Mouse (Mus musculus) heart, embryonic 16.5 days (tissue): Measurements from ENCODE around the gene Ift140. TPM values are rescaled to one million over a fixed set of nuclear protein-coding genes. Genes with fewer than 3 reads are reported as not detected.

ENCODE experiments used
- ATAC-seq: fragments of 200-750 bp; cut with Nextera tagmentation; replicated peaks from 2 replicates; pipeline ENCODE4 v1.8.0; 2017; ENCODE audit warnings: moderate number of reproducible peaks; ENCODE audit not compliant: insufficient read depth, low FRiP score; ENCODE audit errors: extremely low read depth
- H3K27ac ChIP-seq: fragments of 300-500 bp; sonication (generic); 2 replicates; pipeline ENCODE4 v1.5.1; 2014; ENCODE audit warnings: mild to moderate bottlenecking, low read length, control low read depth, moderate library complexity
- H3K27me3 ChIP-seq: fragments of 300-500 bp; sonication (generic); 2 replicates; pipeline ENCODE4 v1.6.1; 2014; ENCODE audit warnings: low read length, mixed read lengths; ENCODE audit not compliant: control insufficient read depth, insufficient read depth
- H3K36me3 ChIP-seq: fragments of 300-500 bp; sonication (generic); 2 replicates; pipeline ENCODE4 v1.6.1; 2014; ENCODE audit not compliant: control insufficient read depth, insufficient read depth
- H3K4me1 ChIP-seq: fragments of 300-500 bp; sonication (generic); 2 replicates; pipeline ENCODE4 v1.6.1; 2014; ENCODE audit warnings: low read length, mixed read lengths; ENCODE audit not compliant: control insufficient read depth, insufficient read depth
- H3K4me2 ChIP-seq: fragments of 300-500 bp; sonication (generic); 2 replicates; pipeline ENCODE4 v1.6.1; 2014; ENCODE audit warnings: low read depth, mild to moderate bottlenecking, control low read depth, low read length
- H3K4me3 ChIP-seq: fragments of 300-500 bp; sonication (generic); 2 replicates; pipeline ENCODE4 v1.5.1; 2014; ENCODE audit warnings: mild to moderate bottlenecking, control low read depth, low read length
- H3K9ac ChIP-seq: fragments of 300-500 bp; sonication (generic); 2 replicates; pipeline ENCODE4 v1.6.1; 2014; ENCODE audit warnings: low read length, control low read depth
- H3K9me3 ChIP-seq: fragments of 300-500 bp; sonication (generic); replicated peaks from 2 replicates; pipeline ENCODE4 v1.6.1; 2016; ENCODE audit warnings: low read length; ENCODE audit not compliant: control insufficient read depth
- WGBS: fragments of 180-500 bp; shearing (Covaris S2); extraction: QIAGEN DNeasy Blood & Tissue Kit; methylation state at CpG from one replicate; pipeline ENCODE4 v1.1.7; 2014; 5-methylcytosine and 5-hydroxymethylcytosine counted together
- polyA plus RNA-seq: library from polyadenylated mRNA; unstranded; fragments of >200 nt; fragmentation: Nextera tagmentation; extraction: Ambion mirVana; gene quantifications from 2 replicates; pipeline ENCODE4 v1.2.1, GENCODE M21; 2015

The Ift140 gene
- polyA plus RNA-seq, 1 experiment from 2014 or later: 11.6 TPM

- Histone ChIP-seq H3K4me2 (no peak within 1 kb of the TSS), H3K36me3 (0 out of 2 replicates have a peak, but pooled peaks cover 3% of the 10 kb centered on the region), H3K27me3 (no peaks in the 10 kb centered on the region), H3K27ac (peak within 1 kb of the TSS; percentile 83), H3K9ac (0 out of 2 replicates have a peak within 1 kb of the TSS, but pooled peaks have one; percentile 13), H3K9me3 (no peaks in the 10 kb centered on the region), H3K4me3 (no peak within 1 kb of the TSS), H3K4me1 (peaks cover 31% of the 10 kb centered on the region)
- ATAC-seq: peak; percentile 78
- WGBS: 14% methylated on average over 7 of the region's 7 CpGs
These were observed 67.6 kb downstream of the Ift140 start, which contains the start of gene Tmem204 for GRCm38 (mm10) chr17:25083444-25083931. Gene Tmem204, minus strand, starts transcription at chr17:25083591.

GRCm38 (mm10) chr17:25084835-25085385, 69.0 kb downstream of the Ift140 start:
- no peak for ATAC-seq
- H3K9me3 ChIP-seq: no peaks in the 10 kb centered on the region
- H3K4me2 ChIP-seq: no peak overlapping the region
- no peaks in the 10 kb centered on the region for H3K27me3 ChIP-seq
- no peak overlapping the region for H3K27ac ChIP-seq
- H3K4me1 ChIP-seq: peaks cover 31% of the 10 kb centered on the region
- H3K4me3 ChIP-seq: no peak overlapping the region
- 0 out of 2 replicates have a peak, but pooled peaks cover 3% of the 10 kb centered on the region for H3K36me3 ChIP-seq
- WGBS: 82% methylated on average over 13 of the region's 13 CpGs
- H3K9ac ChIP-seq: no peak overlapping the region

GRCm38 (mm10) chr17:25086724-25087123, 70.8 kb downstream of the Ift140 start:
- Histone ChIP-seq H3K36me3 (0 out of 2 replicates have a peak, but pooled peaks cover 3% of the 10 kb centered on the region), H3K9ac (no peak overlapping the region), H3K4me1 (peaks cover 26% of the 10 kb centered on the region), H3K27ac (no peak overlapping the region), H3K4me2 (no peak overlapping the region), H3K9me3 (no peaks in the 10 kb centered on the region), H3K27me3 (no peaks in the 10 kb centered on the region), H3K4me3 (no peak overlapping the region)
- ATAC-seq: no peak
- 87% methylated on average over 7 of the region's 7 CpGs for WGBS

GRCm38 (mm10) chr17:25089158-25089557, 73.3 kb downstream of the Ift140 start:
- Histone ChIP-seq H3K27ac (no peak overlapping the region), H3K36me3 (peaks cover 7% of the 10 kb centered on the region; the same call in 1 of the 2 replicates), H3K4me2 (no peak overlapping the region), H3K4me3 (no peak overlapping the region), H3K27me3 (no peaks in the 10 kb centered on the region), H3K4me1 (peaks cover 3% of the 10 kb centered on the region), H3K9ac (no peak overlapping the region), H3K9me3 (no peaks in the 10 kb centered on the region)
- WGBS: 56% methylated on average over 10 of the region's 10 CpGs
- no peak for ATAC-seq

GRCm38 (mm10) chr17:25090450-25090849, 74.6 kb downstream of the Ift140 start:
- ATAC-seq: no peak
- peaks cover 7% of the 10 kb centered on the region; the same call in 1 of the 2 replicates for H3K36me3 ChIP-seq
- no peak overlapping the region for H3K9ac ChIP-seq
- no peak overlapping the region for H3K4me2 ChIP-seq
- H3K9me3 ChIP-seq: no peaks in the 10 kb centered on the region
- H3K4me1 ChIP-seq: no peaks in the 10 kb centered on the region
- 87% methylated on average over 10 of the region's 10 CpGs for WGBS
- no peaks in the 10 kb centered on the region for H3K27me3 ChIP-seq
- H3K27ac ChIP-seq: no peak overlapping the region
- no peak overlapping the region for H3K4me3 ChIP-seq

GRCm38 (mm10) chr17:25096221-25096620, 80.3 kb downstream of the Ift140 start:
- no peaks in the 10 kb centered on the region for H3K9me3 ChIP-seq
- 85% methylated on average over 2 of the region's 2 CpGs for WGBS
- no peaks in the 10 kb centered on the region for H3K4me1 ChIP-seq
- H3K36me3 ChIP-seq: peaks cover 25% of the 10 kb centered on the region
- no peak overlapping the region for H3K4me3 ChIP-seq
- H3K27ac ChIP-seq: no peak overlapping the region
- ATAC-seq: no peak
- H3K27me3 ChIP-seq: no peaks in the 10 kb centered on the region
- H3K9ac ChIP-seq: no peak overlapping the region
- no peak overlapping the region for H3K4me2 ChIP-seq

- no peak for ATAC-seq
- Histone ChIP-seq H3K4me2 (no peak overlapping the region), H3K36me3 (peaks cover 55% of the 10 kb centered on the region), H3K9me3 (no peaks in the 10 kb centered on the region), H3K4me1 (no peaks in the 10 kb centered on the region), H3K9ac (no peak overlapping the region), H3K27me3 (no peaks in the 10 kb centered on the region), H3K27ac (no peak overlapping the region), H3K4me3 (no peak overlapping the region)
- WGBS: 87% methylated on average over 6 of the region's 6 CpGs
These were observed 84.2 kb downstream of the Ift140 start for GRCm38 (mm10) chr17:25100052-25100451.

GRCm38 (mm10) chr17:25101338-25101737, 85.5 kb downstream of the Ift140 start:
- no peak overlapping the region for H3K4me2 ChIP-seq
- H3K27ac ChIP-seq: no peak overlapping the region
- H3K27me3 ChIP-seq: no peaks in the 10 kb centered on the region
- no peaks in the 10 kb centered on the region for H3K9me3 ChIP-seq
- no peak overlapping the region for H3K9ac ChIP-seq
- H3K4me3 ChIP-seq: no peak overlapping the region
- H3K36me3 ChIP-seq: peaks cover 55% of the 10 kb centered on the region
- no peaks in the 10 kb centered on the region for H3K4me1 ChIP-seq
- WGBS: 87% methylated on average over 11 of the region's 11 CpGs
- no peak for ATAC-seq

GRCm38 (mm10) chr17:25107786-25108185, 91.9 kb downstream of the Ift140 start:
- peaks cover 11% of the 10 kb centered on the region; the same call in 1 of the 2 replicates for H3K4me1 ChIP-seq
- WGBS: 68% methylated on average over 16 of the region's 16 CpGs
- H3K9ac ChIP-seq: no peak overlapping the region
- H3K9me3 ChIP-seq: no peaks in the 10 kb centered on the region
- H3K27me3 ChIP-seq: no peaks in the 10 kb centered on the region
- peaks cover 34% of the 10 kb centered on the region for H3K36me3 ChIP-seq
- H3K4me2 ChIP-seq: no peak overlapping the region
- no peak for ATAC-seq
- H3K27ac ChIP-seq: no peak overlapping the region
- H3K4me3 ChIP-seq: no peak overlapping the region
